Mouse (Mus musculus): ENCODE results near the gene Hba-a2. TPM values are rescaled to one million over a fixed set of nuclear protein-coding genes. Genes with fewer than 3 reads are reported as not detected.

The Hba-a2 gene
- polyA plus RNA-seq, 1 experiment from 2014 or later, result 165,200 TPM

DNA sequence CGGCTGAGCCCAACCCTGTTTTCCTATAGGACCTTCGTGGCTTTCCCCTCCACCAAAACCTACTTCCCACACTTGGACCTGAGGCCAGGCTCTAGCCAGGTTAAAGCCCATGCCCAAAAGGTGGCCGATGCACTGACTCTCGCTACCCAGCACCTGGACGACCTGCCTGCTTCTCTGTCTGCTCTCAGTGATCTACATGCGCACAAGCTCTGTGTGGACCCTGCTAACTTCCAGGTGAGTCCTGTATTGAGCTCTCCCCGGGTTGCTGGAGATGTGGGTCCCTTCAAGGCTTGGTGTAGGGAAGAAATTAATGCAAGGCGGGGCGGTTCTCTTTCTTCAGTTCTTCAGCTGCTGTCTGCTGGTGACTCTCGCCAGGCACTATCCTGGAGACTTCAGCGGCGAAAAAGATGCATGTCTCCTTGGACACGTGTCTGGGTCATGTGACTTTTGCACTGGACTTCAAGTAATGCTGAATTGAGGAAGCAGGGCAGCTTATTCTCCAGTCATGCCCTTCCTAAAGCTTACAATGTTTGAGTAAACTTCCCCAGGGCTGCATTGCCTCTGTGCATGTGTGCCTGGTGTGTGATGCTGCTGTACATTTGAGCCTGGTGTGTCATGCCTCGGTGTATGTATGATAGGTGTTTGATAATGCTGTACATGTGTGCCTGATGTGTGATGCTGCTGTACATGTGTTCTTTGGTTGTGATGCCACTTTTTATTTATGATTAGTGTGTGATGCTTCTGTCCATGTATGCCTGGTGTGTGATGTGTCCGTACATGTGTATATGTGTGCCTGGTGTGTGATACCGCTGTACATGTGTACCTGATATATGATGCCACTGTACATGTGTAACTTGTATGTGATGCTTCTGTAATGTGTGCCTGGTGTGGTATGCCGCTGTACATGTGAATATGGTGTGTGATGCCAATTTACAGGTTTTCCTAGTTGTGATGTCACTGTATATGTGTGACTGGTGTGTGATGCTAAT lies 4.3 kb downstream of the Hba-a2 start:
- no peaks in the 10 kb centered on the region for H3K9me3 ChIP-seq (replicated peaks; ENCODE audit: control insufficient read depth, low read length)
- H3K27me3 ChIP-seq (ENCODE audit: control insufficient read depth, insufficient read depth, low read depth, low read length), result 0 out of 2 replicates have a peak, but pooled peaks cover 8% of the 10 kb centered on the region
- peak overlapping the region; percentile 54 for H3K4me3 ChIP-seq (ENCODE audit: low read depth, low read length)
- H3K9ac ChIP-seq (ENCODE audit: low read depth, low read length), result peak overlapping the region; percentile 60
- 45% methylated on average over 14 of the region's 17 CpGs for WGBS (ENCODE audit: insufficient replicate concordance)
- ATAC-seq (ENCODE audit: low read depth), result no peak
- H3K36me3 ChIP-seq (ENCODE audit: control insufficient read depth, insufficient read depth), result peaks cover 2% of the 10 kb centered on the region; the same call in 1 of the 2 replicates
- peaks cover 6% of the 10 kb centered on the region for H3K4me1 ChIP-seq (ENCODE audit: control insufficient read depth, low read depth, low read length)
- peak overlapping the region; percentile 71 for H3K27ac ChIP-seq (ENCODE audit: low read length)
- H3K4me2 ChIP-seq (ENCODE audit: low read depth, low read length), result peak overlapping the region; percentile 54

DNA sequence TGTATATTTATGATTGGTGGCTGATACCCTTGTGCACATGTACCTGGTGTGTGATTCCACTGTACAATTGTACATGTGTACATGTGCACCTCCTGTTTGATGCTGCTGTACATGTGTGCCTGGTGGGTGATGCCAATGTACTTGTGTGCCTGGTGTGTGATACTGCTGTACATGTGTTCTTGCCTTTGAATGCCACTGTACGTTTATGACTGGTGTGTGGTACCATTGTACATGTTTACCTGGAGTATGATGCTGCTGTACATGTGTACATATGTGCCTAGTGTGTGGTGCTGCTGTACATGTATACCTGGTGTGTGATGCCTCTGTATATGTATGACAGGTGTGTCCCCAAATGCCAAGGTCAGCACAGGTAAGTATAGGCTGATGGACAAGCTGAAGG lies 5.2 kb downstream of the Hba-a2 start:
- H3K4me3 ChIP-seq (ENCODE audit: low read depth, low read length), result peak overlapping the region; percentile 54
- 73% methylated on average over 1 of the region's 1 CpGs for WGBS (ENCODE audit: insufficient replicate concordance)
- no peak for ATAC-seq (ENCODE audit: low read depth)

DNA sequence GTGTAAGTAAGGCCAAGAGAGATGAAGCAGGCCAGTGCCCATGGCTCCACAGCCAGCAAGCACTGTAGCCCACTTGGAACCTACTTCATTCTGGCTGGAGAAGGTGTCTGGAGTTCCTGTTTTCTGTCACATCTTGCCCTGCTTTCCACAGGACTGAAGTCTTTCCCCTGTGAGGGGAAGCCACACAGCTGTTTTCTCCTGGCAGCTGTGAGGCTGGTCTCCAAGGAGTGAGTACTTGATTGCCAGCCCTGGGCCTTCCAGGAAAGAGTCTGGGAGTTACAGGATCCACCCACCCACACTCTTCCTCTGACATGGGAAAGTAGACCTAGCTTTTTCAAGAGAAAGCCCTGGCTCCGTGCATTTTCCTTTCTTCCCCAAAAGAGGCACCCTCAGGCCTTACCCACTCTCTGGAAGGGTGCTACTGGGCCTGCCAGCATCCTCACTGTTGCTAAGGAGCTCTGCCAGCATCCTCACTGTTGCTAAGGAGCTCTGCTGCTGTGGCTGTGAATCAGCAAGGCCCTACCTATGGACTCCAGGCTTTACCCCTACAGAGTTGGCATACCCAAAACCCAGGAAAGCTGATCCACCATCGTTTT lies 6.6 kb downstream of the Hba-a2 start:
- Histone ChIP-seq H3K4me2 (ENCODE audit: low read depth, low read length) (no peak overlapping the region), H3K27ac (ENCODE audit: low read length) (no peak overlapping the region), H3K4me3 (ENCODE audit: low read depth, low read length) (no peak overlapping the region), H3K36me3 (ENCODE audit: control insufficient read depth, insufficient read depth) (peaks cover 2% of the 10 kb centered on the region; the same call in 1 of the 2 replicates), H3K4me1 (ENCODE audit: control insufficient read depth, low read depth, low read length) (peaks cover 15% of the 10 kb centered on the region), H3K9me3 (replicated peaks; ENCODE audit: control insufficient read depth, low read length) (no peaks in the 10 kb centered on the region), H3K27me3 (ENCODE audit: control insufficient read depth, insufficient read depth, low read depth, low read length) (0 out of 2 replicates have a peak, but pooled peaks cover 8% of the 10 kb centered on the region), H3K9ac (ENCODE audit: low read depth, low read length) (no peak overlapping the region)
- no peak for ATAC-seq (ENCODE audit: low read depth)
- WGBS (ENCODE audit: insufficient replicate concordance), result 34% methylated on average over 2 of the region's 2 CpGs

More for the DNA sequence above, 5.2 kb downstream of the Hba-a2 start:
- peak overlapping the region; percentile 60 for H3K9ac ChIP-seq (ENCODE audit: low read depth, low read length)
- H3K4me2 ChIP-seq (ENCODE audit: low read depth, low read length), result peak overlapping the region; percentile 54; the same call in 1 of the 2 replicates
- peaks cover 6% of the 10 kb centered on the region for H3K4me1 ChIP-seq (ENCODE audit: control insufficient read depth, low read depth, low read length)
- no peaks in the 10 kb centered on the region for H3K9me3 ChIP-seq (replicated peaks; ENCODE audit: control insufficient read depth, low read length)
- H3K27me3 ChIP-seq (ENCODE audit: control insufficient read depth, insufficient read depth, low read depth, low read length), result 0 out of 2 replicates have a peak, but pooled peaks cover 8% of the 10 kb centered on the region
- peaks cover 2% of the 10 kb centered on the region; the same call in 1 of the 2 replicates for H3K36me3 ChIP-seq (ENCODE audit: control insufficient read depth, insufficient read depth)
- no peak overlapping the region for H3K27ac ChIP-seq (ENCODE audit: low read length)

DNA sequence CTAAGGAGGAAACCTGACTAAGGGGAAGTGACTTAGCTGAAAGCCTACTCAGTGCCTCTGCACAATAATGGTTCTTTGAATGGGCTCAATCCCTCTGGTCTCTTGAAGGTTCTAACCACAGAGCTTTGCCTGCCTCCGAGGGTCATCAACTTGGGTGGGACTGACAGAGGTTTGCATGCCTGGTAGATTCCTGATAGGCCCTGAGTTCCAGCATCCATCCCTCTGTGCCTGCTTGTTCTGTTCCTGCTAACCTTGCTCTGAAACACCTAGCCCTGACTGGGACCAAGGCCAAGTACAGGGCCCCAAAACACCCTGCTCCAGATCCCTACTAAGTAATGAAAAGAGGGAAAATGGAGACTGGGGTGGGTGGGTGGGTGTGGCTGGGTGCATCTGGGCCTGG lies 7.2 kb downstream of the Hba-a2 start:
- Histone ChIP-seq H3K27ac (ENCODE audit: low read length) (no peak overlapping the region), H3K9ac (ENCODE audit: low read depth, low read length) (no peak overlapping the region), H3K4me3 (ENCODE audit: low read depth, low read length) (no peak overlapping the region), H3K4me2 (ENCODE audit: low read depth, low read length) (no peak overlapping the region), H3K9me3 (replicated peaks; ENCODE audit: control insufficient read depth, low read length) (no peaks in the 10 kb centered on the region), H3K4me1 (ENCODE audit: control insufficient read depth, low read depth, low read length) (peaks cover 15% of the 10 kb centered on the region), H3K27me3 (ENCODE audit: control insufficient read depth, insufficient read depth, low read depth, low read length) (0 out of 2 replicates have a peak, but pooled peaks cover 8% of the 10 kb centered on the region), H3K36me3 (ENCODE audit: control insufficient read depth, insufficient read depth) (peaks cover 2% of the 10 kb centered on the region; the same call in 1 of the 2 replicates)
- ATAC-seq (ENCODE audit: low read depth), result no peak
- WGBS (ENCODE audit: insufficient replicate concordance), result 78% methylated on average over 1 of the region's 1 CpGs

- Histone ChIP-seq H3K9me3 (replicated peaks; ENCODE audit: control insufficient read depth, low read length) (no peaks in the 10 kb centered on the region), H3K27me3 (ENCODE audit: control insufficient read depth, insufficient read depth, low read depth, low read length) (no peaks in the 10 kb centered on the region), H3K36me3 (ENCODE audit: control insufficient read depth, insufficient read depth) (peaks cover 2% of the 10 kb centered on the region; the same call in 1 of the 2 replicates), H3K27ac (ENCODE audit: low read length) (no peak overlapping the region), H3K4me3 (ENCODE audit: low read depth, low read length) (no peak overlapping the region), H3K4me1 (ENCODE audit: control insufficient read depth, low read depth, low read length) (peaks cover 9% of the 10 kb centered on the region), H3K4me2 (ENCODE audit: low read depth, low read length) (no peak overlapping the region), H3K9ac (ENCODE audit: low read depth, low read length) (no peak overlapping the region)
- ATAC-seq (ENCODE audit: low read depth), result peak; percentile 46; the same call in 1 of the 2 replicates
- WGBS (ENCODE audit: insufficient replicate concordance), result 59% methylated on average over 1 of the region's 1 CpGs
Observed at GRCm38 (mm10) chr11:32307006-32307405, 10.7 kb downstream of the Hba-a2 start.

DNA sequence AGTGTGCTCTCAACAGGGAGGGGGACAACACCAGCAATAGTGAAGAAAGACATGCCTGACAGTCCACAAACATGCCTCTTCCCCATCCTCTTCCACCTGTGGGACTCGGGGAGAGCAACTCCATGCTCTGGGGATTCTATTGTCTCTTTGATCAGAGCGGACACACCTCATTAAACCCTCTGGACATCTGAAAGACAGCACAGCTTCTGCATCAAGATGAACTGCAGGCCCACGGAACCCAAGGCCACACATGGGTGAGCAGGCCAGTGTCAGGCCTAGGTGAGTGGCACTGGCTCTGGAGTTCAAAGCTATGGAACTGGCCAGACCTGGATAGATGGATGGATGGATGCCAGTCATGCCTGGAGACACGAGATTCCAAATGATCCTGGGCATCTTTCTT lies 13.2 kb downstream of the Hba-a2 start:
- H3K27me3 ChIP-seq (ENCODE audit: control insufficient read depth, insufficient read depth, low read depth, low read length), result no peaks in the 10 kb centered on the region
- WGBS (ENCODE audit: insufficient replicate concordance), result 60% methylated on average over 4 of the region's 4 CpGs
- no peak overlapping the region for H3K4me3 ChIP-seq (ENCODE audit: low read depth, low read length)
- no peaks in the 10 kb centered on the region for H3K9me3 ChIP-seq (replicated peaks; ENCODE audit: control insufficient read depth, low read length)
- H3K4me1 ChIP-seq (ENCODE audit: control insufficient read depth, low read depth, low read length), result peaks cover 9% of the 10 kb centered on the region
- H3K4me2 ChIP-seq (ENCODE audit: low read depth, low read length), result no peak overlapping the region
- no peak overlapping the region for H3K9ac ChIP-seq (ENCODE audit: low read depth, low read length)
- H3K27ac ChIP-seq (ENCODE audit: low read length), result no peak overlapping the region
- no peak for ATAC-seq (ENCODE audit: low read depth)
- H3K36me3 ChIP-seq (ENCODE audit: control insufficient read depth, insufficient read depth), result no peaks in the 10 kb centered on the region

GRCm38 (mm10) chr11:32309928-32310327 lies 13.6 kb downstream of the Hba-a2 start:
- Histone ChIP-seq H3K4me3 (ENCODE audit: low read depth, low read length) (no peak overlapping the region), H3K36me3 (ENCODE audit: control insufficient read depth, insufficient read depth) (no peaks in the 10 kb centered on the region), H3K27me3 (ENCODE audit: control insufficient read depth, insufficient read depth, low read depth, low read length) (no peaks in the 10 kb centered on the region), H3K27ac (ENCODE audit: low read length) (no peak overlapping the region), H3K9ac (ENCODE audit: low read depth, low read length) (no peak overlapping the region), H3K9me3 (replicated peaks; ENCODE audit: control insufficient read depth, low read length) (no peaks in the 10 kb centered on the region), H3K4me2 (ENCODE audit: low read depth, low read length) (no peak overlapping the region), H3K4me1 (ENCODE audit: control insufficient read depth, low read depth, low read length) (peaks cover 9% of the 10 kb centered on the region)
- 49% methylated on average over 3 of the region's 3 CpGs for WGBS (ENCODE audit: insufficient replicate concordance)
- no peak for ATAC-seq (ENCODE audit: low read depth)

- Histone ChIP-seq H3K4me1 (ENCODE audit: control insufficient read depth, low read depth, low read length) (peaks cover 3% of the 10 kb centered on the region), H3K4me2 (ENCODE audit: low read depth, low read length) (no peak overlapping the region), H3K27me3 (ENCODE audit: control insufficient read depth, insufficient read depth, low read depth, low read length) (no peaks in the 10 kb centered on the region; the same call in 1 of the 2 replicates), H3K9ac (ENCODE audit: low read depth, low read length) (no peak overlapping the region), H3K9me3 (replicated peaks; ENCODE audit: control insufficient read depth, low read length) (no peaks in the 10 kb centered on the region), H3K4me3 (ENCODE audit: low read depth, low read length) (no peak overlapping the region), H3K27ac (ENCODE audit: low read length) (no peak overlapping the region), H3K36me3 (ENCODE audit: control insufficient read depth, insufficient read depth) (no peaks in the 10 kb centered on the region)
- 58% methylated on average over 3 of the region's 3 CpGs for WGBS (ENCODE audit: insufficient replicate concordance)
- ATAC-seq (ENCODE audit: low read depth), result no peak
Observed at GRCm38 (mm10) chr11:32316009-32316408, 19.7 kb downstream of the Hba-a2 start.
